Mouse (Mus musculus): Measurements from ENCODE around the gene Traip.
A peak's percentile ranks its signal among the peaks of the same experiment; 100 is the strongest.
"Not testable (repeated sequence)": the region's sequence is repeated elsewhere in the genome, so short reads cannot be mapped to it uniquely, and the experiment has no call there.

Gene Traip

DNA sequence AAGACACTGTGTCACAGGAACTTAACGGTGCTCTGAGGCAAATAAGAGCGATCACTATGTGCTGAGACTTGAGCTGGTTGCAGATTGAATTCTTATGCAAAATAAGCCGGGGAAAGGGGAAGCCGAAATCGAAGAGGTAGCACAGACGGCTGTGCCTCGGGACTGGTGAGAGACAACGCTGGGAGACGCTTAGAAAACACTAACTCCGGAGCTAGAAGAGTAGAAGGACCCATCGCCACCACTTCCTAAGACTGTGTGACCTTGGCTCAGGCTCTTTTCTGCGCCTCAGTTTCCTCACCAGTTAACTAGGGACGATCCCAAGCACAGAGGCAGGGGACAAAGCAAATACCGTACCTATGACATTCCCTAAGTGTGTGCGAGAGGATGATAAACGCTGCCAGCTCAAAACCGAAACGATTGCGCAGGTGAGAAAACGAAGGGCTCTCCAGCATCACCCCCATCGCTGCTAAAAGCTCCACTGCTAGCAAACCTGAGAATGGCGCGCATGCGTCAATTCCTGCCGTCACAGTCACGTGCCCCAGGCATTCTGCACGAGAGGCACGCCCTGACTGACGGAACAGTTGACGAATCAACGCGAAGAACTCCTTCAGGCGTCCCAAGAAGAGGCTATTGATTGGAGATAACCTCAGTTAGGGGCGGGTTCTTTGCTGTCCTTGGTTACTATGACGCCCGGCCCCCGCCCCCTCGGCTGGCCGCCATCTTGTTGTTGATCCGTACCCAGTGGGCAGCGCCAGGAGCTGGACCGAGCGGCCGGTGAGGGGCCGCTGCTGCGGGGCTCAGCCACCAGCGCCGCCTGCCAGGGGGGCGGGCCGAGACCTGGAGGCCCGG lies 52.2 kb downstream of the Traip start, which contains the start of gene Ip6k1:
TSS of gene Ip6k1 (plus strand) at position 580 of the 849 bp plus-strand sequence.
- peak; percentile 100 for DNase-seq (ENCODE audit: low spot score)

- peak; percentile 37 for DNase-seq (ENCODE audit: low spot score)
Measured at GRCm38 (mm10) chr9:108002778-108003530, 53.0 kb downstream of the Traip start.

GRCm38 (mm10) chr9:108003531-108003890 lies 53.6 kb downstream of the Traip start:
- DNase-seq (ENCODE audit: low spot score) = peak; percentile 70

DNA sequence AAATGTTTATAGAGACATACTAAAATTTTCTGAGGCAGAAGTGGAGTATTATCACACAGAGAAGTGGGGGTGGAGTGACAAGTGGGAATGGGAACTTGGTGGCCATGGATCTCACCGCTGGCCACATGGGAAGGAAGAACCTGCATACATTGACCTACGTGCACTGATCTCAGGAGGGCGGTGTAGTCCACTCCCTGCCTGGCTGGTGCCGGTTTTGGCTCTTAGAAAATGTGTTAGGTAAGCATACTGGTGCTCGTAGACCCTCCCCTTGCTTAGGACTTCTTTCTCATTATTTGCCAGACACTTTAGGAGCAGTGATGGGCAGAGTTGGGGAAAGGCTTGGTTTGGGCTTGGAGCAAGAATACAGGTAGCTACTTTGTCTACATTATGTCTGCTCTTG lies 58.1 kb downstream of the Traip start:
- DNase-seq (ENCODE audit: low spot score) = no peak

DNA sequence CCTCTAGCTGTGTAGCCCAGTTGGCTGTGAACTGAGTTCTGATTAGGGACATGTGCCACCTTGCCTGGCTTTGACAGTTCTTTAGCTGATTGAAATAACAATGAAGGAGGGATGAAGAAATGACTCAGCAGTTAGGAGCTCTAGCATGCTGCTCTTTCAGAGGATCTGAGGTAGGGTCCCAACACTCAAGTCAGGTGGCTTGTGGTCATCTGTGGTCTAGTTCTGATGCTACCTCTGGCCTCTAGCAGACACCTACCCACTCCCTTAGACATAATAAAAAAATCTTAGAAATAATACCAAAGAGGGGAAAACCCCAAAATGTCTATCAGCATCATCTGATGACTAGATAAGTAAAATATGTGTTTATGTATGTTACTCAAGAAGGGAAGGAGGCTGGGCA lies 60.4 kb downstream of the Traip start:
- no peak for DNase-seq (ENCODE audit: low spot score)

DNA sequence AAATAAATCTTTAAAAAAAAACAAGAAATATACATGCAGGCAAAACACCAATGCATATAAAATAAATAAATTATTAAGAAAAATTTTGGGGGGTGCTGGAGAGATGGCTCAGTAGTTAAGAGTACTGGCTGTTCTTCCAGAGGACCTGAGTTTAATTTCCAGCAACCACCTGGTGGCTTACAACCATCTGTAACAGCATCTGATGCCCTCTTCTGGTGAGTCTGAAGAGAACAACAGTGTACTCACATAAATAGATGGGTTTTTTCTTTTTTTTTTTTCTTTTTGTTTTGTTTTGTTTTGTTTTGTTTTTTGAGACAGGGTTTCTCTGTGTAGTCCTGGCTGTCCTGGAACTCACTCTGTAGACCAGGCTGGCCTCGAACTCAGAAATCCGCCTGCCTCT lies 63.6 kb downstream of the Traip start:
- not testable (repeated sequence) for DNase-seq (ENCODE audit: low spot score)

DNA sequence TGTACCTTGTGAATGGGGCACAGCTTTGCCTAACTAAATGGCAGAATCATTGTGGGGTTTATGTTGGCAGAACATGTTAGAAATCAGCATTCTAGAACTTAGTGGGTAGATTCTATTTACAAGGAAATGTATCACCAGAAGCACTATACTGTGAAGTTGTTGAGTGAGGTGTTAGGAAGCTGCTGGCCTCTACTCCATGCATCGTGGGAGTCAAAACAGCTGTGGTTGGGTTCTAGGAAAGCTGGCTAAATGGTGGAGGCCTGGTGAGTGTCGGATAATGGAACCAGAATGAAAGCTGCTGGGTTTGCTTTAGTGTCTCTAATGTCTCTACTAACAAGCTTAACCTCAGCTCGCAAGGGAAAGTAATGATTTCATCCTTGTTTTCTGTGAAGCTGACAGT lies 67.2 kb downstream of the Traip start:
- no peak for DNase-seq (ENCODE audit: low spot score)

GRCm38 (mm10) chr9:108020741-108021140 lies 70.8 kb downstream of the Traip start:
- DNase-seq (ENCODE audit: low spot score) = no peak

Measured in T-cell, adult 2 months (primary cell).